Mouse (Mus musculus) gastrocnemius, postnatal 25 days (tissue): ENCODE data around the gene Pde3a. TPM values are rescaled to one million over a fixed set of nuclear protein-coding genes. Genes with fewer than 3 reads are reported as not detected.
A peak's percentile ranks its signal among the peaks of the same experiment; 100 is the strongest.

ENCODE experiments used
- DNase-seq: peaks from one replicate; pipeline ENCODE4 v3.0.0; 2022
- total RNA-seq, 2 experiments: library from RNA; stranded (reverse); gene quantifications; 1 replicate in 1 of 2; 2 replicates in 1 of 2; pipeline ENCODE4 v1.2.3; 2021

Pde3a gene
- total RNA-seq, 2 experiments from 2014 or later: 3.0 to 4.3 TPM

GRCm38 (mm10) chr6:141328071-141328470 lies 79.0 kb downstream of the Pde3a start:
- no peak for DNase-seq

- DNase-seq: no peak
These were observed 82.4 kb downstream of the Pde3a start for GRCm38 (mm10) chr6:141331464-141331863.

GRCm38 (mm10) chr6:141332613-141333165 lies 83.6 kb downstream of the Pde3a start:
- DNase-seq: no peak

- peak; percentile 64 for DNase-seq
These were observed 84.2 kb downstream of the Pde3a start for GRCm38 (mm10) chr6:141333245-141333644.

- DNase-seq: no peak
These were observed 86.8 kb downstream of the Pde3a start for GRCm38 (mm10) chr6:141335878-141336277.

GRCm38 (mm10) chr6:141336438-141336837 lies 87.4 kb downstream of the Pde3a start:
- DNase-seq: no peak

- DNase-seq: no peak
These were observed 88.6 kb downstream of the Pde3a start for GRCm38 (mm10) chr6:141337673-141338072.

GRCm38 (mm10) chr6:141341385-141341784 lies 92.3 kb downstream of the Pde3a start:
- no peak for DNase-seq

GRCm38 (mm10) chr6:141347870-141348269 lies 98.8 kb downstream of the Pde3a start:
- no peak for DNase-seq

GRCm38 (mm10) chr6:141348542-141348941 lies 99.5 kb downstream of the Pde3a start:
- DNase-seq: peak; percentile 6

GRCm38 (mm10) chr6:141350261-141350660 lies 101.2 kb downstream of the Pde3a start:
- no peak for DNase-seq

- DNase-seq: no peak
These were observed 103.2 kb downstream of the Pde3a start for GRCm38 (mm10) chr6:141352277-141352676.

GRCm38 (mm10) chr6:141363664-141364063 lies 114.6 kb downstream of the Pde3a start:
- DNase-seq: no peak

- DNase-seq: no peak
These were observed 118.0 kb downstream of the Pde3a start for GRCm38 (mm10) chr6:141367037-141367436.

- DNase-seq: no peak
These were observed 123.6 kb downstream of the Pde3a start for GRCm38 (mm10) chr6:141372697-141373096.

- peak; percentile 13 for DNase-seq
These were observed 125.5 kb downstream of the Pde3a start for GRCm38 (mm10) chr6:141374469-141375057.

GRCm38 (mm10) chr6:141375155-141375554 lies 126.1 kb downstream of the Pde3a start:
- no peak for DNase-seq

GRCm38 (mm10) chr6:141380927-141381326 lies 131.9 kb downstream of the Pde3a start:
- DNase-seq: no peak

- no peak for DNase-seq
These were observed 132.4 kb downstream of the Pde3a start for GRCm38 (mm10) chr6:141381473-141381872.

- DNase-seq: no peak
These were observed 132.9 kb downstream of the Pde3a start for GRCm38 (mm10) chr6:141381881-141382370.

- DNase-seq: no peak
These were observed 139.0 kb downstream of the Pde3a start for GRCm38 (mm10) chr6:141388104-141388503.

- DNase-seq: no peak
These were observed 146.9 kb downstream of the Pde3a start for GRCm38 (mm10) chr6:141395926-141396325.

GRCm38 (mm10) chr6:141399411-141399810 lies 150.3 kb downstream of the Pde3a start:
- DNase-seq: no peak

- DNase-seq: no peak
These were observed 154.9 kb downstream of the Pde3a start for GRCm38 (mm10) chr6:141403943-141404342.
